Mouse (Mus musculus) midbrain, embryonic 10.5 days (tissue): Measurements from ENCODE around the gene Ankrd11. TPM values are rescaled to one million over a fixed set of nuclear protein-coding genes. Genes with fewer than 3 reads are reported as not detected.

Experiments used
- DNase-seq: peaks from one replicate; pipeline ENCODE4 v3.0.0-alpha.2; 2017; ENCODE audit warnings: low spot score
- H3K27ac ChIP-seq: fragments of 300-500 bp; sonication (generic); replicated peaks from 2 replicates; pipeline ENCODE4 v1.5.1; 2016; ENCODE audit warnings: mild to moderate bottlenecking
- H3K27me3 ChIP-seq: fragments of 300-500 bp; sonication (generic); 2 replicates; pipeline ENCODE4 v1.6.1; 2016; ENCODE audit warnings: low read depth, mild to moderate bottlenecking; ENCODE audit not compliant: poor library complexity, severe bottlenecking
- H3K36me3 ChIP-seq: fragments of 300-500 bp; sonication (generic); 2 replicates; pipeline ENCODE4 v1.6.1; 2016; ENCODE audit warnings: mild to moderate bottlenecking, moderate library complexity
- H3K4me1 ChIP-seq: fragments of 300-500 bp; sonication (generic); 2 replicates; pipeline ENCODE4 v1.6.1; 2016
- H3K4me3 ChIP-seq: fragments of 300-500 bp; sonication (generic); 2 replicates; pipeline ENCODE4 v1.5.1; 2016; ENCODE audit warnings: mild to moderate bottlenecking, moderate library complexity
- H3K9me3 ChIP-seq: fragments of 300-500 bp; sonication (generic); replicated peaks from 2 replicates; pipeline ENCODE4 v1.6.1; 2016; ENCODE audit warnings: mild to moderate bottlenecking
- WGBS: fragments of 180-500 bp; shearing (Covaris S2); methylation state at CpG from one replicate; pipeline ENCODE4 v1.1.7; 2016; 5-methylcytosine and 5-hydroxymethylcytosine counted together
- polyA plus RNA-seq: library from polyadenylated mRNA; unstranded; fragments of >200 nt; fragmentation: Nextera tagmentation; extraction: Ambion mirVana; gene quantifications from 2 replicates; pipeline ENCODE4 v1.2.1, GENCODE M21; 2016

Gene Ankrd11
- polyA plus RNA-seq, 1 experiment from 2014 or later = 29.5 TPM

GRCm38 (mm10) chr8:122991368-122991767, 50.7 kb downstream of the Ankrd11 start:
- DNase-seq = no peak
- no peak overlapping the region for H3K27ac ChIP-seq
- H3K9me3 ChIP-seq = no peaks in the 10 kb centered on the region
- H3K36me3 ChIP-seq = peaks cover 4% of the 10 kb centered on the region; the same call in 1 of the 2 replicates
- H3K27me3 ChIP-seq = no peaks in the 10 kb centered on the region
- H3K4me3 ChIP-seq = no peak overlapping the region
- 94% methylated on average over 5 of the region's 5 CpGs for WGBS
- H3K4me1 ChIP-seq = peaks cover 22% of the 10 kb centered on the region

- Histone ChIP-seq H3K4me1 (peaks cover 28% of the 10 kb centered on the region), H3K36me3 (no peaks in the 10 kb centered on the region), H3K27me3 (no peaks in the 10 kb centered on the region), H3K27ac (no peak overlapping the region), H3K4me3 (no peak overlapping the region), H3K9me3 (no peaks in the 10 kb centered on the region)
- DNase-seq = no peak
- WGBS = 85% methylated on average over 2 of the region's 2 CpGs
Observed at GRCm38 (mm10) chr8:122989976-122990375, 52.1 kb downstream of the Ankrd11 start.

GRCm38 (mm10) chr8:122988955-122989354, 53.1 kb downstream of the Ankrd11 start:
- Histone ChIP-seq H3K36me3 (no peaks in the 10 kb centered on the region), H3K27ac (no peak overlapping the region), H3K4me3 (no peak overlapping the region), H3K4me1 (peaks cover 22% of the 10 kb centered on the region), H3K27me3 (no peaks in the 10 kb centered on the region), H3K9me3 (no peaks in the 10 kb centered on the region)
- DNase-seq = no peak
- WGBS = 91% methylated on average over 3 of the region's 3 CpGs

GRCm38 (mm10) chr8:122987255-122987654, 54.8 kb downstream of the Ankrd11 start:
- Histone ChIP-seq H3K4me1 (peaks cover 11% of the 10 kb centered on the region), H3K9me3 (no peaks in the 10 kb centered on the region), H3K36me3 (no peaks in the 10 kb centered on the region), H3K27ac (no peak overlapping the region), H3K4me3 (no peak overlapping the region), H3K27me3 (no peaks in the 10 kb centered on the region)
- no peak for DNase-seq
- WGBS = 71% methylated on average over 2 of the region's 2 CpGs

- H3K4me1 ChIP-seq = peaks cover 11% of the 10 kb centered on the region
- no peaks in the 10 kb centered on the region for H3K9me3 ChIP-seq
- H3K27me3 ChIP-seq = no peaks in the 10 kb centered on the region
- H3K27ac ChIP-seq = no peak overlapping the region
- no peak for DNase-seq
- H3K4me3 ChIP-seq = no peak overlapping the region
- H3K36me3 ChIP-seq = no peaks in the 10 kb centered on the region
- WGBS = 88% methylated on average over 8 of the region's 8 CpGs
Observed at GRCm38 (mm10) chr8:122986501-122987184, 55.4 kb downstream of the Ankrd11 start.

GRCm38 (mm10) chr8:122984175-122984574, 57.9 kb downstream of the Ankrd11 start:
- no peaks in the 10 kb centered on the region for H3K9me3 ChIP-seq
- no peaks in the 10 kb centered on the region for H3K36me3 ChIP-seq
- 90% methylated on average over 3 of the region's 3 CpGs for WGBS
- DNase-seq = no peak
- H3K4me3 ChIP-seq = no peak overlapping the region
- H3K27ac ChIP-seq = no peak overlapping the region
- peaks cover 11% of the 10 kb centered on the region for H3K4me1 ChIP-seq
- H3K27me3 ChIP-seq = no peaks in the 10 kb centered on the region

GRCm38 (mm10) chr8:122983178-122983942, 58.7 kb downstream of the Ankrd11 start:
- Histone ChIP-seq H3K27me3 (no peaks in the 10 kb centered on the region), H3K27ac (no peak overlapping the region), H3K4me3 (no peak overlapping the region), H3K4me1 (peaks cover 11% of the 10 kb centered on the region), H3K36me3 (no peaks in the 10 kb centered on the region), H3K9me3 (no peaks in the 10 kb centered on the region)
- WGBS = 93% methylated on average over 19 of the region's 19 CpGs
- DNase-seq = no peak

GRCm38 (mm10) chr8:122981646-122982045, 60.4 kb downstream of the Ankrd11 start:
- Histone ChIP-seq H3K27me3 (no peaks in the 10 kb centered on the region), H3K27ac (no peak overlapping the region), H3K36me3 (no peaks in the 10 kb centered on the region), H3K9me3 (no peaks in the 10 kb centered on the region), H3K4me1 (peaks cover 7% of the 10 kb centered on the region; the same call in 1 of the 2 replicates), H3K4me3 (no peak overlapping the region)
- WGBS = 89% methylated on average over 5 of the region's 5 CpGs
- DNase-seq = no peak

GRCm38 (mm10) chr8:122979865-122980509, 62.1 kb downstream of the Ankrd11 start:
- H3K27me3 ChIP-seq = no peaks in the 10 kb centered on the region
- no peaks in the 10 kb centered on the region for H3K9me3 ChIP-seq
- peaks cover 1% of the 10 kb centered on the region; the same call in 1 of the 2 replicates for H3K4me1 ChIP-seq
- 88% methylated on average over 10 of the region's 10 CpGs for WGBS
- no peak for DNase-seq
- no peak overlapping the region for H3K27ac ChIP-seq
- H3K36me3 ChIP-seq = 0 out of 2 replicates have a peak, but pooled peaks cover 2% of the 10 kb centered on the region
- no peak overlapping the region for H3K4me3 ChIP-seq

- WGBS = 91% methylated on average over 3 of the region's 3 CpGs
- Histone ChIP-seq H3K27me3 (no peaks in the 10 kb centered on the region), H3K4me3 (no peak overlapping the region), H3K9me3 (no peaks in the 10 kb centered on the region), H3K36me3 (peaks cover 6% of the 10 kb centered on the region), H3K27ac (no peak overlapping the region), H3K4me1 (no peaks in the 10 kb centered on the region)
- no peak for DNase-seq
Observed at GRCm38 (mm10) chr8:122979424-122979823, 62.7 kb downstream of the Ankrd11 start.

- peaks cover 32% of the 10 kb centered on the region for H3K36me3 ChIP-seq
- H3K4me1 ChIP-seq = no peaks in the 10 kb centered on the region
- no peak for DNase-seq
- no peaks in the 10 kb centered on the region for H3K27me3 ChIP-seq
- H3K4me3 ChIP-seq = no peak overlapping the region
- H3K9me3 ChIP-seq = no peaks in the 10 kb centered on the region
- no peak overlapping the region for H3K27ac ChIP-seq
- WGBS = 95% methylated on average over 4 of the region's 4 CpGs
Observed at GRCm38 (mm10) chr8:122976046-122976445, 66.0 kb downstream of the Ankrd11 start.

GRCm38 (mm10) chr8:122969964-122970620, 72.0 kb downstream of the Ankrd11 start:
- Histone ChIP-seq H3K9me3 (0 out of 2 replicates have a peak, but pooled peaks cover 2% of the 10 kb centered on the region), H3K4me1 (no peaks in the 10 kb centered on the region), H3K4me3 (no peak overlapping the region), H3K27me3 (no peaks in the 10 kb centered on the region), H3K36me3 (peaks cover 70% of the 10 kb centered on the region), H3K27ac (no peak overlapping the region)
- WGBS = 97% methylated on average over 3 of the region's 3 CpGs
- DNase-seq = no peak
